Mouse (Mus musculus) common myeloid progenitor, adult 5-6 weeks (primary cell): ENCODE data around the gene Slc5a10. TPM values are rescaled to one million over a fixed set of nuclear protein-coding genes. Genes with fewer than 3 reads are reported as not detected.
"Not testable (repeated sequence)": the region's sequence is repeated elsewhere in the genome, so short reads cannot be mapped to it uniquely, and the experiment has no call there.

ENCODE experiments used
- ATAC-seq: replicated peaks from 2 replicates; pipeline ENCODE4 v1.8.0; 2016; ENCODE audit warnings: low read depth, mild to moderate bottlenecking, moderate TSS enrichment, inconsistent platforms; ENCODE audit not compliant: poor library complexity, severe bottlenecking
- total RNA-seq: library from RNA; stranded (forward); fragments of 200-1000, 187-1606 nt; gene quantifications from 2 replicates; pipeline ENCODE4 v1.2.3, GENCODE M21; 2017

Gene Slc5a10
- total RNA-seq, 1 experiment from 2014 or later, result not detected

DNA sequence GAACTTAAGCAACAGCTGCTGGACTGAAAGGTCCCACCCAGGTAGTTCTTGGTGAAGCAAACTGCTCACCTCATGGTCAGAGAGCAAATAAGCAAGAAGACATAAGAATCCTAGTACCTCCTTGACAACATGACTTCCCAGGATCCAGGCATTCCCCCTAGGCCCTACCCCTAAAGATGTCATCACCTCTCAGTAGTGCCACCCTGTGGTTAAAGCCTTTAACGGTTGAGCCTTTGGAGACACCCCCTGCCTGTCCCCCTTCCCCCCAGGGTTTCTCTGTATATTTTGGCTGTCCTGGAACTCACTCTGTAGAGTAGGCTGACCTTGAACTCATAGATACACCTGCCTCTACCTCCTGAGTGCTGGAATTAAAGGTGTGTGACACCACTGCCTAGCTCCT is 83.2 kb downstream of the Slc5a10 start:
- ATAC-seq, result no peak

DNA sequence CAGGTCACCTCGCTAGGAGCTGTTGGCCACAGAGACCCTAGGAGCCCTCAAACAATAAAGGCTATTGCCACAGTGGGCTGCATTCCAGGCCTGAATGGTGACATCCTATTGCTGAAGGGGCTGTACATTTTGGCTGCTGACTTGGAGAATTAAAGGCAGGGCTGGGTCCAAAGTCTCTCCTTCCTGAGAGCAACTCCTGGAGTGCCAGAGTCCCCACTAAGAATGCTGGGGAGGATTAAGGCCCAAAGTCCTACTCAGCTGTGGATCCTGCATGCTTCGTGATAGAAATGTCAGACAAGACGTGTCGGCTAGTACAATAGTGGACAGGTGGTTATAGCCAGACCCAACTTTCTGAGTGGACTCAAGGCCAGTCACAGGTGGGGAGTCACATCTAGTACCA is 84.3 kb downstream of the Slc5a10 start:
- ATAC-seq, result not testable (repeated sequence)

GRCm38 (mm10) chr11:61629621-61630020 is 91.0 kb downstream of the Slc5a10 start:
- ATAC-seq, result no peak

- no peak for ATAC-seq
These were observed 94.1 kb downstream of the Slc5a10 start for GRCm38 (mm10) chr11:61626509-61626908.

GRCm38 (mm10) chr11:61625136-61625535 is 95.5 kb downstream of the Slc5a10 start:
- ATAC-seq, result no peak

Other genes with a start within 250 kb of the Slc5a10 start
- not detected in 2 replicates for gene Mfap4, start 235.4 kb downstream of the Slc5a10 start, total RNA-seq
- 16.7 and 20.3 TPM in 2 replicates for gene Mapk7, start 226.4 kb downstream of the Slc5a10 start, total RNA-seq
- 1.3 and 3.1 TPM in 2 replicates for gene B9d1, start 215.7 kb downstream of the Slc5a10 start, total RNA-seq
- gene Epn2, start 141.1 kb downstream of the Slc5a10 start, total RNA-seq, result 2.1 TPM in 1 of 2 replicates, not detected in the other
- gene Grap, start 67.6 kb downstream of the Slc5a10 start, total RNA-seq, result 0.37 TPM in 1 of 2 replicates, not detected in the other
- not detected in 2 replicates for gene Fam83g, start 36.7 kb downstream of the Slc5a10 start, total RNA-seq
- gene Prpsap2, start 41.3 kb upstream of the Slc5a10 start, total RNA-seq, result 32.4 and 37.5 TPM in 2 replicates
- gene Ulk2, start 134.2 kb upstream of the Slc5a10 start, total RNA-seq, result 20.1 and 23.2 TPM in 2 replicates
- gene Akap10, start 209.4 kb upstream of the Slc5a10 start, total RNA-seq, result 32.5 and 39.7 TPM in 2 replicates
- 33.6 and 33.9 TPM in 2 replicates for gene Specc1, start 235.9 kb upstream of the Slc5a10 start, total RNA-seq